Mouse (Mus musculus): ENCODE results near the gene Gm10295.

Gm10295 gene

GRCm38 (mm10) chr7:71351364-71351763 lies at the start of gene Gm10295:
TSS of gene Gm10295 (minus strand) at chr7:71351485.
- no peak for DNase-seq

DNA sequence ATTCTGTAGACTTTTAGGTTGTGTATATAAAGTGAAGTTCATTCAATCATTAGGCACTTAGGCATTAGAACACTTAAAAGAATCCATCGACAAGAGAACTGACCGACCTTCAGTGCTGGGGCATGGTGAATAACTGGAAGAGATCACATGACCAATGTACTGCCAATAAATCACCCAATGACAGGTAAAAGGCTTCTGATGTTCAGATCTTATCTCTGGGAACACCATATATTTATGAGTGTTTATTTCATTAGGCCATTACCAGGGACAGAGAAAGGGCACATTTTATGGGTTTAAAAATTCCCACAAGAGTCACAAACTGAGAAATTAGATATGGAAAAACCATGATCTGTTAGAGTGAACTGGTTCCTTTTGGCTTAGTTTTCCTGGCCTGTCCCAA lies 49.7 kb upstream of the Gm10295 start:
- DNase-seq: no peak

GRCm38 (mm10) chr7:71399891-71400632 lies 48.8 kb upstream of the Gm10295 start:
- DNase-seq: no peak

GRCm38 (mm10) chr7:71398959-71399756 lies 47.9 kb upstream of the Gm10295 start:
- no peak for DNase-seq

- DNase-seq: no peak
Measured at GRCm38 (mm10) chr7:71398389-71398788, 47.1 kb upstream of the Gm10295 start.

GRCm38 (mm10) chr7:71392795-71393341 lies 41.6 kb upstream of the Gm10295 start:
- no peak for DNase-seq

DNA sequence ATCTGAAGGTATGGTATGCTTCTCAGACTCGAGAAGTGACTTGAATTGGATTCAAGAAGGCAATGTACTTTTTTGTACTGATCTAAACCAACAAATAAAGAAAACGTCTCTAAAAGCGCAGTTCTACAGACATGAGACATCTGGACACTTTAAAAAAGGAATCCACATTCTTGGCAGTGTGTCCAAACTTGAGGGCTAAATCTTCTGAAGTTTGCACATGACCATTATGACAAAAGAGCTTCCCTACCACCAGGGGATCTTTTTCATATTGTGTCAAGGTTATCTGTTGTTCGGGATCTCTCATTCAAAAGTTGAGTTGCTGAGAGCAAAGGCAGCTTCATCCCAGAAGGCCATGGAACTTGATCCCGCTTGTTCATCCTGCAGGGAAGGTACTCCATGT lies 40.0 kb upstream of the Gm10295 start:
- no peak for DNase-seq

GRCm38 (mm10) chr7:71390291-71390690 lies 39.0 kb upstream of the Gm10295 start:
- no peak for DNase-seq

DNA sequence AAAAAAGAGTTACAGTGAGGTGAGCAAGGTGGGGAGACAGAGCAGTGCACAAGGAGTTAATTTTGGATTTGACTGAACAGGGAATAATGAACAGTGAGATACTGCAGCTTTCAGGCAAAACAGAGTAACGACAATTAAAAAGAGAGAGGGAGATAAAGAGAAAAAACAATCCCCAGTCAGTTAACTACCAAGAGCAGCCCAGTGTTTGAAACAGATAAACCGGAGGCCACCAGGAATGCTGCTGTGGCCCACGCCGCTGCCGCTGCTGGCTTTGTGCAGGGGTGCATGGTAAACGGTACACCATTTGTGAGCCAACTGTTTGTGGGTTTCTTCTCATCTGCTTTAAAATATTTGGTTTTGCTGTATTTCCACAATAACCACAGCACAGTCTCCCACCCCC lies 34.8 kb upstream of the Gm10295 start:
- DNase-seq: no peak

DNA sequence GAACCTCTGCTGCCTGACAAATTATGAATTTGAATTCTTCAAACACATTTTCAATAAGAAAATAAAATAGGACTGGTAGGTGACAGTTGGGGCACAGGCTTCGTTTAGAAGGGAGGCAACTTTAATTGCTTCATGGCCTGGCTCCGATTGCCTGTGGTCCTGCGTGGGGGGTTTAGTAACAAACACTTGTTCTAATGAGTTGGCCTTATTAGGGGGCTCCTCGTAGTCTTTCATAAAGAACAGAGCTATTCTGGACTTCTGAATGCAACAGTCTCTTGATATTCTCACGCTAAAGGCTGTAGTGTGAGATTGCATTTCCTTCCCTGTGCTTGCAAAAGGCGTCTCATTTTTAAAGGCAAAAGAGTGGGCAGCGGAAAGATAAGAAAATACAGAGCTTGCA lies 33.6 kb upstream of the Gm10295 start:
- DNase-seq: peak; percentile 73

DNA sequence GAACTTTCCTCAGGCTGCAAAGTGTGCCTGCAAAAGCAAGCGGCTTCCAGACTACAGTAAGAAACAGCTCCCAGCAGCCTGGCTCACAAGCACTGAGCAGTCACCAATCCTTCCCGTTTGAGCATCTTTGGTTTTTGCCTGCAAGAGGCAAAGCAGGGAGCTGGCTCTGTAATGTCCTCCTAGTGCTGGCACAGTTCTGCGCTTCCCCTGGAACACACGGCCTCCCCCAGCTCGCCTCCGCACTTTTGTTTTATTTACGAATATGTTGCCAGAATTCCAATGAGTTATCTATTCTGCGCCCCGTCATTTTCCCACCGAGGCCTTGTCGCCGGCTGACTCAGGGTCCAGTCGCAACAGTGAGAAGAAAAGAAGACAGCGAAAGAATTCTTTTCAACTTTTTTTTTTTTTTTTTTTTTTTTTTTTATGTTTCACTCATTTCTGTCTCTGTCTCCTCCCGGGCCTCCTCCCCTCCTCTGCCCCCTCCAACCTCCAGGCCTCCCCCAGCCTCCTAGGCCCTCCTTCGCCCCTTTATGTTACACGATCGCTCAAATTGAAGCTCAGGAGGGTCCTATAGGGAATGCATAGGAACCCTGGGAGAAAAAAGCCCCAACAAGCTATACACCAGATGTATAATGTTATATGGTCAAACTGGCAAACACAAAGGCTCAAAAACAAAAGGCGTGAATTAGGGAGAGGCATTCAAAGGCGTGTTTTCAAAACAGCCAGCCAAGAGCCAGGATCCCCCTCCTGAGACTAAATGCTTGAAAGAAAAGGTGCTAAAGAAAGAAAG lies 32.3 kb upstream of the Gm10295 start:
- peak; percentile 75 for DNase-seq

GRCm38 (mm10) chr7:71379826-71380825 lies 28.8 kb upstream of the Gm10295 start:
- DNase-seq: peak; percentile 45

DNA sequence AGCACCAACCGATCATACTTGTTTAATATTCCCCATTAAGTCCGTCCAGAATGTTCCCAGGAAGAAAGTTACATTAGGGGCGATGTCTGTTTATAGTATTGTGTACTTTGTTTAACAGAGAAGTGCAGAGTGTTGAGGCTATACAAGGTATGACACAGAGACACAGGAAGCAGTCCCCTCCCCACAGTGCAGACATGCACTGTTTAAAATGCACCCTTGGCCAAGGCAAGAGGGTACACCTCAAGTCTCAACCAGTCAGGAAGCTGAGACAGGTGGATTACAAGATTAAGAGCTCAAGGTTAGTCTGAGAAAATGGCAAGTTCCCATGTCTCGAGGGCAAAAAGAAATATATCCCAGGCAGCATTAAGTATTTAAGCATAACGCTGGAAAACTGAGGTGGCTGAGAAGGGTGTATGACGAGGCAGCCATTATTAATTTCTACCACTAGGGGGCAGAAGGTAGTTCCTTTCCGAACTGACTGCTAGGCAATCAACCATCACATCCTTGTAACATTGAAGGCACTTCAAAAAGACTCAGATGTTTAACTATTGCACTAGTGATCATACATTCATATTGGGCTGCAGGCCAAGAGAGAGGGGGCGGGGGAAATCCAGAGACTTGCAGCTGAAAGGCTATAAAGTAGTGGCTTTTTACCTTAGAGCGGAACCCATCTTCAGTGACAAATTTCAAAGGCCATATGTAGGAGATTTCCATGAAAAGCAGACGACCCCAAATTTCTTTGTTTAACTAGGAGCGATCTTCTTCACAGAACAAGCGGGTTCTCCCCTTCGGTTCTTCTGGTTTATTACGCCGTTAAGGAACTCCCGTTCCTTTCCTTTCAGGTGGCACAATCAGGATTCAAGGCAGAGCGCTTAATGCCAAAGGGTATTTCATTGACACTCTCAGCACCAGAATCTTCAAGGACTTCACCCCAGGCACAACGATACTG lies 27.8 kb upstream of the Gm10295 start:
- DNase-seq: peak; percentile 73

GRCm38 (mm10) chr7:71377983-71378382 lies 26.7 kb upstream of the Gm10295 start:
- DNase-seq: peak; percentile 61

- no peak for DNase-seq
Measured at GRCm38 (mm10) chr7:71374059-71374458, 22.8 kb upstream of the Gm10295 start.

- peak; percentile 71 for DNase-seq
Measured at GRCm38 (mm10) chr7:71371916-71372315, 20.6 kb upstream of the Gm10295 start.

DNA sequence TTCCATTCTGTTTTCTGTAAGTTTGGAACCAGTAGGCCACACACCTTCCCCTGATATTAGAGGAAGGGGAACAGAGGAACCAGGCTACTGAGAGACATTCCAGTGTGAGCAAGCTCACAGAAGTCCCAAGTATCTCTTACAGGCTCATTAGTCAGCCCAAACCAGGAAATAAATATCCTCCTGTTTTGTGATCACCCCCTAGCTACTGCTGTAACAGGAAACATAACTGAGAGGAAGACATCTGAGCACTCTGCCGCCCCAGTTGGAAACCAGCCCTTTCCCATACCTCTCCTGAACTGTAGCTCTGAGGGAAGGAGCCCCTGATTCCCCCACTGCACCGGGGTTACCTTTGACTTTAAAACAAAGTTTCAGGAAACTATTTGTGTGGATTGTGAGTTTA lies 19.5 kb upstream of the Gm10295 start:
- no peak for DNase-seq

- DNase-seq: no peak
Measured at GRCm38 (mm10) chr7:71370128-71370527, 18.8 kb upstream of the Gm10295 start.

GRCm38 (mm10) chr7:71368543-71369181 lies 17.4 kb upstream of the Gm10295 start:
- no peak for DNase-seq

DNA sequence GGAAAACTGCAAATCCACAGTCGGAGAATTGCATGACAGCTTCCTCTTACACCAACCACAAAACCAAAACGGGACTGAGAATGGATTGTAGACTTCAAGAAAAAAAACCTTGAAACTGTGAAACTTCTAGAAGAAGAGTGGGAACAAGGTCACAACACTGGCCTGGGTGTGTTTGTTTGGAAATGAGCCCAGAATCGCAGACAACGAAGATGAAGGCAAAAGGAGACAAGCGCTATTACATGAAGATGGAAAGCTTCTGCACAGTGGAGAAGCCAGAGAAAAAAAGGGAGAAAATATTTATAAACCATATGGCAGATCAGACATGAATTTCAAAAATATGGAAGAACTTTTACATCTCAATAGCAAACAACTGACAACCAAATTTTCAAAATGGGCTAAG lies 4.3 kb upstream of the Gm10295 start:
- DNase-seq: no peak
